Mouse (Mus musculus): ENCODE measurements around the gene Gm2956. TPM values are rescaled to one million over a fixed set of nuclear protein-coding genes. Genes with fewer than 3 reads are reported as not detected.
"Not testable (repeated sequence)": the region's sequence is repeated elsewhere in the genome, so short reads cannot be mapped to it uniquely, and the experiment has no call there.

Gm2956 gene
- polyA plus RNA-seq (2014; fragmentation: Nextera tagmentation; extraction: Ambion mirVana): not detected in 2 replicates

DNA sequence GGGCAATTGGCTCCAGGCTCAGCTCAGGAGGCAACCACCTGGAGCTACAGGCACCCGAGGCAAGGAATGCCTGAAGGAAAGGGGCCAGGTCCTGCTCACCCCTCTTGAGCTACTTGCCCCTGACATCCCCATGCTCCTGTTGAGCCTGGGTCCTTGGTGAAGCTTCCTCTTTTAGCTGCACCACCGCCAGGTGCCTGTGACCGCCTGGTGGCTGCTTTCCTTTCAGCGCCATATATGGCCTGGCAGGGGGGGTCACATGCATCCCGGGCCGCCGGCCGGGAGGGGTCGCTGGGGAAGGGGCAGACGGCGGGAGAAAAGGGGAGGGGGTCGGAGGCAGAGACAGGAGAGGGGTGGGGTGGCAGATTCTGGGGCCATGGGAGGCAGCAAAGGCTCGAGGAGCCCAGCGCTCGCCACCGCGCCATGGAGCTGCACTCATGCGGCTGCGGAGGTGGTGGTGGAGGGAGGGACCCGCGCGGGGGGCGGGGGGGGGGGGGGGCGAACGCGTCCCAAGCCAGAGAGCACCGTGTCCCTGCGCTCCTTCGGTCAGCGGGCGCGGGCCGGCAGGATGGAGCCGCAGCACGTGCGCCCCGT lies at the start of gene Gm2956:
Gm2956 (plus strand) TSS at position 541 of the 591 bp plus-strand sequence.
- not testable (repeated sequence) for H3K27ac ChIP-seq (ENCODE audit: low read depth, low read length); H3K36me3 ChIP-seq (ENCODE audit: control insufficient read depth, insufficient read depth, low read length); ATAC-seq (replicated peaks; ENCODE audit: low FRiP score); DNase-seq (ENCODE audit: low spot score); H3K27me3 ChIP-seq (replicated peaks; ENCODE audit: control insufficient read depth, insufficient read depth, low read length); H3K4me1 ChIP-seq (replicated peaks; ENCODE audit: control insufficient read depth, insufficient read depth, low read length); H3K9ac ChIP-seq (ENCODE audit: low read depth, low read length); H3K9me3 ChIP-seq (ENCODE audit: control insufficient read depth, low read length)
- peak within 1 kb of the TSS; percentile 33 for H3K4me2 ChIP-seq
- WGBS: 6% methylated on average over 2 of the region's 37 CpGs
- H3K4me3 ChIP-seq (ENCODE audit: low read depth, low read length): 0 out of 2 replicates have a peak within 1 kb of the TSS, but pooled peaks have one; percentile 17

DNA sequence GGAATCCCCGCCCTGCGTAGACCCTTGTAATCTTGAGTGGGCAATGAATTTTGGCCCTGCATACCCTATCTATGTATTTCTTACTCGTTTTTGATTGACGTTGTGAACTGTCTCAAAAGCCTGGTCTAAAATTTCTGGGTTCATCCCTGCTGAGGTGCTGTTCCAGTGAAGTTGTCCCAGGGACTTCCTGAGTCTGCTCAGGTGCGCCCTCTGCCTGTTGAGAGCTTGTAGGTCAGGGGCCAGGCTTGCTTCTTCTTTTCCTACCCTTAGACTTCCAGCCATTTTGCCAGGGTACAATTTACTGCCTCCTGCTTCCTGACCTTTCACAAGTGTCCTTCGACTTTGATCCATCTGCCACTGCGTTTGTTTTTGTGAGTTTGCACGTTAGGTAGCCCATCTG lies 979 bp downstream of the Gm2956 start:
- H3K27me3 ChIP-seq (replicated peaks; ENCODE audit: control insufficient read depth, insufficient read depth, low read length); H3K36me3 ChIP-seq (ENCODE audit: control insufficient read depth, insufficient read depth, low read length); DNase-seq (ENCODE audit: low spot score); H3K9me3 ChIP-seq (ENCODE audit: control insufficient read depth, low read length); H3K9ac ChIP-seq (ENCODE audit: low read depth, low read length); H3K27ac ChIP-seq (ENCODE audit: low read depth, low read length); H3K4me1 ChIP-seq (replicated peaks; ENCODE audit: control insufficient read depth, insufficient read depth, low read length); H3K4me2 ChIP-seq; H3K4me3 ChIP-seq (ENCODE audit: low read depth, low read length); ATAC-seq (replicated peaks; ENCODE audit: low FRiP score): not testable (repeated sequence)
- WGBS: 0% methylated on average over 3 of the region's 8 CpGs

DNA sequence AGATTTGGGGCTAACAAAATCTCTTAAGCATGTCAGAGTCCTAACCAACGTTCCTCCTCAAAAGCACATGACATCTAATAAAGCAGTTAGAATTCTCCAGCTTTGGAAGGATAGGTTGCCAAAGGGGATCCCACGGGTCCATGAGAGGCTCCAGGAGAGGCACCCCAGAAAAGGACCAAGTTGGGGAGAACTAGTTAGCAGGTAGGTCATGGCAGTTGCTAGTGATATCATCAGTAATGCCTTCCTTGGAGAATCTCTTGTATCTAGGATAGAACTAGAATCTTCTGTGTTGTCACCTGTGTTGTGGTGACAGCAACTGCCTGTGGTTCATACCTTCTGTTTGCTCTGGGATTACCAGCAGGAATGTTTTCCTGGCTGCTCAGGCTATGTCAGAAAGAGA lies 62.4 kb downstream of the Gm2956 start, which contains the start of gene Gm10413:
Gm10413 (plus strand) TSS at position 301 of the 400 bp plus-strand sequence.
- not testable (repeated sequence) for H3K9me3 ChIP-seq (ENCODE audit: control insufficient read depth, low read length); H3K27me3 ChIP-seq (replicated peaks; ENCODE audit: control insufficient read depth, insufficient read depth, low read length); ATAC-seq (replicated peaks; ENCODE audit: low FRiP score); H3K9ac ChIP-seq (ENCODE audit: low read depth, low read length); H3K4me3 ChIP-seq (ENCODE audit: low read depth, low read length); H3K27ac ChIP-seq (ENCODE audit: low read depth, low read length); H3K4me1 ChIP-seq (replicated peaks; ENCODE audit: control insufficient read depth, insufficient read depth, low read length); H3K4me2 ChIP-seq; DNase-seq (ENCODE audit: low spot score); H3K36me3 ChIP-seq (ENCODE audit: control insufficient read depth, insufficient read depth, low read length)
- no CpG with 5 or more reads among the region's 2 CpGs for WGBS

Other genes with a start within 250 kb of the Gm2956 start
- gene Gm10340, start 198.6 kb upstream of the Gm2956 start, polyA plus RNA-seq (2014; fragmentation: Nextera tagmentation; extraction: Ambion mirVana): not detected in 2 replicates
- not detected in 2 replicates for gene Gm5795, start 144.4 kb upstream of the Gm2956 start, polyA plus RNA-seq (2014; fragmentation: Nextera tagmentation; extraction: Ambion mirVana)
- 2.4 and 2.7 TPM in 2 replicates for gene D830030K20Rik, start 124.1 kb upstream of the Gm2956 start, polyA plus RNA-seq (2014; fragmentation: Nextera tagmentation; extraction: Ambion mirVana)
- not detected in 2 replicates for gene Gm10413, start 62.5 kb downstream of the Gm2956 start, polyA plus RNA-seq (2014; fragmentation: Nextera tagmentation; extraction: Ambion mirVana)
- 0.40 and 0.43 TPM in 2 replicates for gene Gm10409, start 80.0 kb downstream of the Gm2956 start, polyA plus RNA-seq (2014; fragmentation: Nextera tagmentation; extraction: Ambion mirVana)
- 0.99 TPM in 1 of 2 replicates, not detected in the other for gene Gm3005, start 95.5 kb downstream of the Gm2956 start, polyA plus RNA-seq (2014; fragmentation: Nextera tagmentation; extraction: Ambion mirVana)
- not detected in 2 replicates for gene Gm10408, start 116.8 kb downstream of the Gm2956 start, polyA plus RNA-seq (2014; fragmentation: Nextera tagmentation; extraction: Ambion mirVana)